Comparison of ENCODE assay signal across 9 mouse cellular contexts in genomic region chr12:11203694-11204665, GRCm38 (mm10). TPM values are rescaled to one million over a fixed set of nuclear protein-coding genes. Genes with fewer than 3 reads are reported as not detected.
DNase-seq lines count a peak whose midpoint lies in the region; TF ChIP-seq lines count a peak whose summit lies in the region.
"Had no signal": no experiment of that assay in that cellular context is flagged by ENCODE, and none has a peak within 500 bp of the region (broad histone marks: within the 10 kb centered on the region; RNA-seq: fewer than 3 reads in every experiment).

No protein-coding gene starts in this region.

- H3K27ac ChIP-seq in midbrain, embryonic 10.5 days (replicated peaks), result no peak overlapping the region

- no peaks in the 10 kb centered on the region for H3K79me2 ChIP-seq in myocyte (ENCODE audit: control insufficient read depth, insufficient read depth)

- no peaks in the 10 kb centered on the region for H3K36me3 ChIP-seq in myocyte (ENCODE audit: control insufficient read depth, insufficient read depth)
- no peaks in the 10 kb centered on the region for H3K36me3 ChIP-seq in midbrain, embryonic 10.5 days

- no peak overlapping the region for H3ac ChIP-seq in myocyte (ENCODE audit: control insufficient read depth, insufficient read length)

- H3K4me1 ChIP-seq in midbrain, embryonic 10.5 days, result peaks cover 5% of the 10 kb centered on the region; the same call in 1 of the 2 replicates
- H3K4me1 ChIP-seq: megakaryocyte, embryonic 14.5 days had no signal

- no peaks in the 10 kb centered on the region for H3K27me3 ChIP-seq in myocyte (ENCODE audit: control insufficient read depth, insufficient read depth, insufficient read length)
- no peaks in the 10 kb centered on the region for H3K27me3 ChIP-seq in midbrain, embryonic 10.5 days (ENCODE audit: low read depth, poor library complexity, severe bottlenecking)

- H3K4me3 ChIP-seq in myocyte, result no peak overlapping the region
- H3K4me3 ChIP-seq in midbrain, embryonic 10.5 days, result no peak overlapping the region
- H3K4me3 ChIP-seq: megakaryocyte, embryonic 14.5 days had no signal

- H3K9me3 ChIP-seq in midbrain, embryonic 10.5 days (replicated peaks), result no peaks in the 10 kb centered on the region
- H3K9me3 ChIP-seq: megakaryocyte, embryonic 14.5 days had no signal

- WGBS in midbrain, embryonic 10.5 days, result 84% methylated on average over 18 of the region's 18 CpGs

- peak overlapping the region; percentile 56 for H3K4me2 ChIP-seq in myocyte (ENCODE audit: low read depth)

- peak; percentile 7 for DNase-seq in right cerebral cortex, postnatal 25 days
- no peak for DNase-seq in right cerebral cortex, postnatal 14 days
- DNase-seq in heart, adult 11 months, result peak; percentile 99
- peak; percentile 41 for DNase-seq in kidney, adult 9 months
- no peak for DNase-seq in embryo, embryonic 11 days
- DNase-seq in thymus, adult 18-20 months, result no peak
- no peak for DNase-seq in midbrain, embryonic 10.5 days (ENCODE audit: low spot score)

- TF ChIP-seq POLR2A in myocyte (IDR thresholded peaks at IDR 0.05; ENCODE audit: insufficient read length, low read depth), result no peak

TF ChIP-seq in myocyte, 11 proteins besides CTCF, POLR2A, EP300 and RAD21:
- TF ChIP-seq TCF12 (IDR thresholded peaks at IDR 0.05; ENCODE audit: insufficient read depth, poor library complexity, severe bottlenecking) (no peak), SRF (IDR thresholded peaks at IDR 0.05; ENCODE audit: control insufficient read depth, insufficient read length, low read depth) (peak; percentile 21)

RNA-seq across cellular contexts. Expression of gene Msgn1, which starts 4.8 kb away (rescaled TPM):
- polyA plus RNA-seq in myocyte (2012; fragmentation: generic; extraction: Trizol), result not detected
- not detected in 2 replicates for polyA plus RNA-seq in midbrain, embryonic 10.5 days (2016; fragmentation: Nextera tagmentation; extraction: Ambion mirVana)

RNA-seq across cellular contexts. Expression of gene Kcns3, which starts 53.1 kb away (rescaled TPM):
- not detected for polyA plus RNA-seq in myocyte (2012; fragmentation: generic; extraction: Trizol)
- 0.26 and 0.39 TPM in 2 replicates for polyA plus RNA-seq in midbrain, embryonic 10.5 days (2016; fragmentation: Nextera tagmentation; extraction: Ambion mirVana)

Comparison
In these comparisons a context has a peak if more than half of its experiments do, and no peak if none do; other contexts are left out.
1. DNase-seq: peak in right cerebral cortex, postnatal 25 days (single experiment), heart, adult 11 months (single experiment) and kidney, adult 9 months (single experiment); none in right cerebral cortex, postnatal 14 days (single experiment), embryo, embryonic 11 days (single experiment), thymus, adult 18-20 months (0 of 2) and midbrain, embryonic 10.5 days (single experiment).